Mouse (Mus musculus) heart, postnatal 0 days (tissue): ENCODE data around the gene Klf7.

Experiments
- CTCF ChIP-seq: IDR thresholded peaks from 2 replicates; pipeline ENCODE4 v1.5.1; 2016; ENCODE audit warnings: antibody characterized with exemption, control low read depth, low read depth
- EP300 ChIP-seq: IDR thresholded peaks from 2 replicates; pipeline ENCODE4 v1.6.1; 2016; ENCODE audit warnings: antibody characterized with exemption, low read depth

DNA sequence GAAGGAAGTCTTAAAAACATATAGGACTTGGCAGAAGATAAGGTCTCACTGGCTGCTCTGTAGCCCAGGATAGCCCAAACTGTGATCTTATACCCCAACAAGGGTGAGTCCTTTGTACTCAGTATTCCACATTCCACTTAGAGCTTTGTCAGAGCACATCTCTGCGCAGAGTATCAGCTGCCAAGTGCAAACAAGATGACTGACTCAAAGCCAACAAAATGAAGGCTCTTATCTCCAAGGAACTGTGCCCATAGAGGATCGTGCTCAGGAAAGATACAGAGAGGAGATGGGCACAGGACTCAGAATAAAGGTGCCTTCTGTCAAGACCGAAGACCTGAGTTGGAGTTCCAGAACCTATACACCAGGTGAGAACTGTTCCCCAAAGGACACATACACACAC is 100.1 kb downstream of the Klf7 start:
- TF ChIP-seq CTCF (no peak), EP300 (no peak)
